Mouse (Mus musculus) forebrain, embryonic 11.5 days (tissue): Measurements from ENCODE around the gene Ifi27l2a. TPM values are rescaled to one million over a fixed set of nuclear protein-coding genes. Genes with fewer than 3 reads are reported as not detected.

Experiments
- ATAC-seq: fragments of 200-750 bp; cut with Nextera tagmentation; replicated peaks from 2 replicates; pipeline ENCODE4 v1.8.0; 2017; ENCODE audit warnings: moderate TSS enrichment; ENCODE audit not compliant: low FRiP score
- DNase-seq: peaks from one replicate; pipeline ENCODE4 v3.0.0-alpha.2; 2017; ENCODE audit warnings: low spot score
- H3K27ac ChIP-seq: fragments of 300-500 bp; sonication (generic); 2 replicates; pipeline ENCODE4 v1.5.1; 2014; ENCODE audit warnings: low read depth, low read length
- H3K27me3 ChIP-seq: fragments of 300-500 bp; sonication (generic); 2 replicates; pipeline ENCODE4 v1.6.1; 2014; ENCODE audit warnings: mild to moderate bottlenecking, low read length, mixed read lengths; ENCODE audit not compliant: control insufficient read depth, insufficient read depth
- H3K36me3 ChIP-seq: fragments of 300-500 bp; sonication (generic); 2 replicates; pipeline ENCODE4 v1.6.1; 2014; ENCODE audit warnings: mild to moderate bottlenecking, low read length, moderate library complexity, mixed read lengths; ENCODE audit not compliant: control insufficient read depth, insufficient read depth
- H3K4me1 ChIP-seq: fragments of 300-500 bp; sonication (generic); replicated peaks from 2 replicates; pipeline ENCODE4 v1.6.1; 2014; ENCODE audit warnings: low read length, mixed read lengths; ENCODE audit not compliant: control insufficient read depth, insufficient read depth
- H3K4me2 ChIP-seq: fragments of 300-500 bp; sonication (generic); 2 replicates; pipeline ENCODE4 v1.6.1; 2014; ENCODE audit warnings: low read depth, mild to moderate bottlenecking, low read length, moderate library complexity, mixed read lengths; ENCODE audit not compliant: severe bottlenecking
- H3K4me3 ChIP-seq: fragments of 300-500 bp; sonication (generic); 2 replicates; pipeline ENCODE4 v1.5.1; 2014; ENCODE audit warnings: low read depth, low read length
- H3K9ac ChIP-seq: fragments of 300-500 bp; sonication (generic); 2 replicates; pipeline ENCODE4 v1.6.1; 2014; ENCODE audit warnings: low read length
- H3K9me3 ChIP-seq: fragments of 300-500 bp; sonication (generic); 2 replicates; pipeline ENCODE4 v1.6.1; 2016; ENCODE audit warnings: low read length, mixed read lengths; ENCODE audit not compliant: control insufficient read depth
- WGBS: fragments of 180-500 bp; shearing (Covaris S2); extraction: QIAGEN DNeasy Blood & Tissue Kit; methylation state at CpG from one replicate; pipeline ENCODE4 v1.1.7; 2014; 5-methylcytosine and 5-hydroxymethylcytosine counted together
- polyA plus RNA-seq: library from polyadenylated mRNA; unstranded; fragments of >200 nt; fragmentation: Nextera tagmentation; extraction: Ambion mirVana; gene quantifications from 2 replicates; pipeline ENCODE4 v1.2.1, GENCODE M21; 2014

Gene Ifi27l2a
- polyA plus RNA-seq, 1 experiment from 2014 or later: 0.79 TPM

DNA sequence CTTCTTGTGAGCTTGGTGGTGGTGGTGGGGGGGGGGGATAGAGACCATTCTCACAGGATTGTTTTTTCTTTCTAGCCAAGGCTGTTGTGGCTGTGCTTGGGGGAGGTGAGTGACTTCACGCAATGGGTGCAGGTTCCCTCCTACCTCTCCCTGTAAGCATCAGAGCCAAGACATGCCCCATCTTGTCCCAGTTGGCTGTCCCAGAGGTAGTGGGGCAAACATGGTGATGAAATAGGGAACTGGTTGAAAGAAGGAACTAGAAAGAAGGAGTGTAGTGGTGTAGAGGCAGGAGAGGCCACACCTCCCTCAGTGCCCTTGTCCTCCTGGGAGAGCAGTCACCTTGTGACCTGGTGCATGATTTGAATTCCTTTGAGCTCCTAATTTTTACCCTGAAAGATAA lies 5.9 kb downstream of the Ifi27l2a start:
- WGBS: 100% methylated on average over 1 of the region's 1 CpGs
- H3K4me3 ChIP-seq: no peak overlapping the region
- no peaks in the 10 kb centered on the region for H3K9me3 ChIP-seq
- no peak overlapping the region for H3K27ac ChIP-seq
- ATAC-seq (no peak), DNase-seq (no peak)
- H3K36me3 ChIP-seq: no peaks in the 10 kb centered on the region
- no peak overlapping the region for H3K9ac ChIP-seq
- H3K27me3 ChIP-seq: no peaks in the 10 kb centered on the region
- H3K4me1 ChIP-seq: no peaks in the 10 kb centered on the region
- no peak overlapping the region for H3K4me2 ChIP-seq

DNA sequence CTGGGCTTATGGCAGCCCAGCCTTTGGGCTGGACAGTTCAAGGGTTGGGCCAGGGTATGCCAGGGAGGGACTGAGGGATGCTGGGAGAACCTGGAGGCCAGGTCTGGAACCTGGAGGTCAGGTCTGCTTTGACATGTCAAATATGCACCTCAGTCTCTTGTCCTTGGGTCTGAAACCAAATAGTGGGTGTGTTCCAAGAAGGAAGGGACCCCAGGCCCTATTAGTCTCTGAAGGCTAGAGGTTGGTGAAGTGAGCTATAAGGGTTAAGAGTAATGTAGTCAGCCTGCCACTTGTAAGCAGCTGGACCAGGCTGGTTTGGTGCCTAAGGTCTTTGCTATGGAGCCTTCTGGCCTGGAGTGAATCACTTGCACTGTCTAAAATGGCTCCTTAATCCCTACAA lies 8.6 kb downstream of the Ifi27l2a start:
- H3K4me3 ChIP-seq: no peak overlapping the region
- ATAC-seq: no peak

DNA sequence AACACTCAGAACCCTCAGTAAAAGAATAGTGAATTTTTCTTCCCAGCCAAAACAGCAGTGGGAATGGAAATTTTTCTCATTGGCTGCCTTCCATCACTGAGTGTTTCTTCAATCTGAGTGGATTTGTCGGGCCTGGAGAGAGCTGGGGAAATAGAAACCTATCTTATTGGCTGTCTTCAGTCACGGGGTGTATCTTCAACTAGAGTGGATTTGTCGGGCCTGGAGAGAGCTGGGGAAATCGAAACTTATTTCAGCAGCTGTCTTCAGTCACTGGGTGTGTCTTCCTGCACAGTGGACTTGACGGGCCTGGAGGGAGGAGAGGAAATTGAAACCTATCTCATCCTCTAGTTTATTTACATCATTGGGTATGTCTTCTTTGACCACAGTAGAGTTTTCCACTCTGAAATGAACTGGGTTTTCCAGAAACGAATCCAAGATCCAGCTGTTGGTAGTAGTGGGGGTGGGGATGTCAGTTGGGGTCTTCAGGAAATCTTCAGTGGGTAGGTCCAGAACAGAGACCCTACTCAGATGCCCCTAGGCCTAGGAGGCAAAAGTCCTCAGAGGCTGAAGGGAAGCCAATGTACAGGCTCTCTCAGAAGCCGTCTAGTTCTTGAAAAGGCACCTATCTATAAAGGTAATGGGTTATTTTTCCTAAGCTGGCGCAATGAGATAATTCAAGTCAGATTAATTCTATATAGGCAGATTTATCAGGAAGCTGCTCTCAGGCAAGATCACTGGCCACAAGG lies 9.3 kb downstream of the Ifi27l2a start, which contains the start of gene Ifi27:
Gene Ifi27, plus strand, starts transcription at position 226 of the 746 bp plus-strand sequence.
- 82% methylated on average over 8 of the region's 8 CpGs for WGBS
- H3K4me2 ChIP-seq: no peak within 1 kb of the TSS
- no peak within 1 kb of the TSS for H3K27ac ChIP-seq
- H3K4me1 ChIP-seq: no peaks in the 10 kb centered on the region
- no peaks in the 10 kb centered on the region for H3K36me3 ChIP-seq
- no peaks in the 10 kb centered on the region for H3K9me3 ChIP-seq
- H3K27me3 ChIP-seq: no peaks in the 10 kb centered on the region
- no peak within 1 kb of the TSS for H3K4me3 ChIP-seq
- no peak within 1 kb of the TSS for H3K9ac ChIP-seq
- ATAC-seq: no peak
- DNase-seq: no peak

More for the DNA sequence above, 8.6 kb downstream of the Ifi27l2a start:
- Histone ChIP-seq H3K36me3 (no peaks in the 10 kb centered on the region), H3K4me2 (no peak overlapping the region), H3K27me3 (no peaks in the 10 kb centered on the region), H3K4me1 (no peaks in the 10 kb centered on the region), H3K27ac (no peak overlapping the region), H3K9ac (no peak overlapping the region), H3K9me3 (no peaks in the 10 kb centered on the region)
- DNase-seq: no peak

DNA sequence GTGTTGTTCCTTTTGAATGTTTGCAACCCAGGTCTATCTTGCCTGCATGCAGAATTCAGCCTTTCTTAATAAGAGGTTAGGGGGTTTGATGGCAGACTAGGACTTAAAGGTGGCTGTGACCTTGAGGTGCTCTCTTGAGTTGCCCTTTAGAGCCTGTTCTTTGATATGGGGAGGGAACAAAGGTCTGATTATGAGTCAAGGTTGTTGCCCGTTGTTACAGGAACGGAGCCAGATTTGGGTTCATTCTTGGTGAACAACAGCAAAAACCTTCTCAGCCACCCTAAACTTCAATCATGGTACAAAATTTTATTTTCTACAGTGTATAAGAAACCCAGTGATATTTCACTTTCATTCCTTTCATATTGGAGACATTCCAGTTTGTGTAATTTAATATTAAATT lies 10.1 kb downstream of the Ifi27l2a start:
- Histone ChIP-seq H3K4me1 (no peaks in the 10 kb centered on the region), H3K36me3 (no peaks in the 10 kb centered on the region), H3K27ac (no peak overlapping the region), H3K9me3 (no peaks in the 10 kb centered on the region), H3K4me2 (no peak overlapping the region), H3K9ac (no peak overlapping the region), H3K27me3 (no peaks in the 10 kb centered on the region), H3K4me3 (no peak overlapping the region)
- no peak for DNase-seq
- 95% methylated on average over 2 of the region's 2 CpGs for WGBS
- no peak for ATAC-seq

DNA sequence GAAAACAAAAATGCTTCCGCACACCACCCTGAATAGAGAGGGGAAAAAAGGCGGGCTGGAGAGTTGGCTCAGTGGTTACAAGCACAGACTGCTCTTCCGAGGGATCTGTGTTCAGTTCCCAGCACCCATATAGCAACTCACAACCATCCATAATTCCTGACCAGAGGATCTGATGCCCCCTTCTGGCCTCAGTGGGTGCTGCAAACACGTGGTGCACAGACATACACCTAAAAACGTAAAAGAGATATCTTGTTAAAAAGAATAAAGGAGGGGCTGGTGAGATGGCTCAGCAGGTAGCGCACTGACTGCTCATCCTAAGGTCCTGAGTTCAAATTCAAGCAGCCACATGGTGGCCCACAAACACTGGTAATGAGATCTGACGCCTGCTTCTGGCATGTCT lies 16.8 kb downstream of the Ifi27l2a start:
- Histone ChIP-seq H3K4me3 (no peak overlapping the region), H3K36me3 (no peaks in the 10 kb centered on the region; the same call in 1 of the 2 replicates), H3K27ac (no peak overlapping the region), H3K9me3 (no peaks in the 10 kb centered on the region), H3K4me1 (0 out of 2 replicates have a peak, but pooled peaks cover 2% of the 10 kb centered on the region), H3K27me3 (no peaks in the 10 kb centered on the region), H3K9ac (no peak overlapping the region), H3K4me2 (no peak overlapping the region)
- ATAC-seq: no peak
- WGBS: 90% methylated on average over 7 of the region's 7 CpGs
- no peak for DNase-seq

DNA sequence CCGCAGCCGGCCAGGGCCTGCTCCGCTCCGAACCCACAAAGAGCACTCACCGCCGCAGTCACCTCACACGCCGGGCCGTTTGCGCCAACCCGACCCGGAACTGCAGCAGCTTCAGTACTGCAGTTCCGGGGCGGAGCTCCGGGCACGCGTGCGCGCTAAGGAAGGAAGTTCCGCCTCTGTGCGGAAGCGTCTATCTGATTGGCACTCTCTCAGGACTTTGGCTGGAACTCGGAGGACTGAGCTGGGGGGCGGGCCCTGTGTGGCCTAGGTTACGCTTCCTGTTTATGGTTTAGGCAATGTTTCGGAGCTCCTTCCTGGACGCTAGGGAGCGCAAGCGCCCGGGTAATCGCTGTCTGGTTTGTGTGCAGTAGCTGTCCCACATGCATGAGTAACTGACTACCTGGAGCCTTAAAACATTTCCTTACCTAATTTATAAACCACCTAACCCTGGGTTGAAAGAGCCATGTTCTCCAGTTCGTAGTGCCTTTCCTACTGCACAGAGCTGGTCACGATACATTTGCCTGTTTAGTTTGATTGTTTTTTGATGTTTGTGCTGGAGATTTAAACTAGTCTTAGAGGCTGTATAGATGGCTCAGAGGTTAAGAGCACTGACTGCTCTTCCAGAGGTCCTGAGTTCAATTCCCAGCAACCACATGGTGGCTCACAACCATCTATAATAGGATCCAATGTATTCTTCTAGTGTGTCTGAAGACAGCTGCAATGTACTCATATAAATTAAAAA lies 17.6 kb downstream of the Ifi27l2a start, which contains the start of gene Ddx24:
Gene Ddx24, minus strand, starts transcription at position 102 of the 742 bp plus-strand sequence.
- Histone ChIP-seq H3K36me3 (no peaks in the 10 kb centered on the region; the same call in 1 of the 2 replicates), H3K4me2 (peak within 1 kb of the TSS; percentile 57)

DNA sequence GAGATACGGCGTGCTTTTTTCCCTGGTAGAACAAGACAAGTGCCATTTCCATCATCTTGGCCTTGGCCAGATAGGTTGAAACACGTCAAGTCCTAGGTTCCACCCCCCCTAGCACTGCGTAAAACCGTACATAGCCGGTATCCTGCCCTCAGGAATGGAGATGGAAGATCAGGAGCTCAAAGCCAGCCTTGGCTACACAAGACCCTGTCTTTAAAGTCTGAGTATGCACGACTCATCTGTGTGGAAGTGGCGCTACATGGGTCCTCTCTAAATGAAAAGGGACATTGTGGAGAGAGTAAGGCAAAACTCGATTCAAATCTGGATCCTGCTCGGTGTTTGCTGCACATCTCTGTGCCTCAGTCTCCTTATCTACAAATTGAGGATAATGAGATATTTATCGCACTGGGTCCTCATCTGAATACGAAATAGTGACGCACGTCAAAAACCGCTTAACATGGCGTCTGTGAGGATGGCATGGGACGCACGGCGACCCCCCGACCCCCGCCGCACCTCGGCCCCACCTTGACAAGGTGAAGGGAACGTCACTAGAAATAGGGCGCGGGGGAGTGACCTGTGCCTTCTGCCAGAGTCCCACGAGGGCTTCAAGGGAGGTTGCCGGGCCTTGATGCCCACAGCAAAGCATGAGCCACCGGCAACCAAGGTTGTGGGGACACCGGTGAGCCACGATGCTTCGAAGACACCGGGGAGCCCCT lies 18.3 kb downstream of the Ifi27l2a start:
- H3K36me3 ChIP-seq: no peaks in the 10 kb centered on the region; the same call in 1 of the 2 replicates
- H3K9ac ChIP-seq: peak overlapping the region; percentile 78
- no peaks in the 10 kb centered on the region for H3K9me3 ChIP-seq
- peak overlapping the region; percentile 89 for H3K4me3 ChIP-seq
- H3K4me1 ChIP-seq: 0 out of 2 replicates have a peak, but pooled peaks cover 2% of the 10 kb centered on the region
- H3K27me3 ChIP-seq: no peaks in the 10 kb centered on the region
- WGBS: 10% methylated on average over 33 of the region's 33 CpGs
- ATAC-seq (no peak; the same call in 1 of the 2 replicates), DNase-seq (no peak)
- no peak overlapping the region for H3K27ac ChIP-seq
- H3K4me2 ChIP-seq: peak overlapping the region; percentile 57

More for the DNA sequence above, 17.6 kb downstream of the Ifi27l2a start, which contains the start of gene Ddx24:
- ATAC-seq (peak; percentile 100), DNase-seq (peak; percentile 98)
- H3K27me3 ChIP-seq: no peaks in the 10 kb centered on the region
- peak within 1 kb of the TSS; percentile 78 for H3K9ac ChIP-seq
- WGBS: 2% methylated on average over 33 of the region's 33 CpGs
- H3K9me3 ChIP-seq: no peaks in the 10 kb centered on the region
- peak within 1 kb of the TSS; percentile 89 for H3K4me3 ChIP-seq
- H3K27ac ChIP-seq: no peak within 1 kb of the TSS
- H3K4me1 ChIP-seq: 0 out of 2 replicates have a peak, but pooled peaks cover 2% of the 10 kb centered on the region

DNA sequence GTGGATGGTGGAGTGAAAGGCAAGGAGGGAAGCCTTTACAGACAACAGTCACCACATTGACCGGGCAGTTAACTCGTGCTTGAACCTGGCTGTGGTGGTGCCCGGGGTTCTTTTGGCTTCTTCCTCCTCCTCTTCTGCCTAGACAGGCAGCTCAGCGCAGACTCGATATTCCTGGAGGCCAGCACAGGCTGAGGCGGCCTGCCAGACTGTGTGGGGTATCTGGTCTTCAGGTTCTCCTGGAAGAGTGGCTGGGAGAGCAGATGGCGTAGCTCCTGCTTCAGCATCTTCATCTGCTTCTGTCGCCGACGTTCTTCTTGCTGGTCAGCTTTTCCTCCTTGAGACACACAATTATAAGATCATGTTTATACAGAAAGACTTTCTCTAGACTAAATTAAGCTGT lies 35.3 kb downstream of the Ifi27l2a start:
- DNase-seq (no peak), ATAC-seq (no peak)
- no peak overlapping the region for H3K4me2 ChIP-seq
- no peaks in the 10 kb centered on the region for H3K27me3 ChIP-seq
- H3K4me1 ChIP-seq: no peaks in the 10 kb centered on the region
- H3K27ac ChIP-seq: no peak overlapping the region
- no peak overlapping the region for H3K9ac ChIP-seq
- 91% methylated on average over 10 of the region's 10 CpGs for WGBS
- no peaks in the 10 kb centered on the region for H3K9me3 ChIP-seq
- H3K4me3 ChIP-seq: no peak overlapping the region
- peaks cover 8% of the 10 kb centered on the region; the same call in 1 of the 2 replicates for H3K36me3 ChIP-seq
